Mouse (Mus musculus) brain, embryonic 18.5 days (tissue): Measurements from ENCODE around the gene Dnm1.
A peak's percentile ranks its signal among the peaks of the same experiment; 100 is the strongest.
"Not testable (repeated sequence)": the region's sequence is repeated elsewhere in the genome, so short reads cannot be mapped to it uniquely, and the experiment has no call there.

Source experiments
- DNase-seq: peaks from one replicate; pipeline ENCODE4 v3.0.0-alpha.2; 2012; ENCODE audit warnings: low read depth, low spot score

Gene Dnm1

GRCm38 (mm10) chr2:32314831-32315230, 38.3 kb downstream of the Dnm1 start:
- DNase-seq, result no peak

- DNase-seq, result no peak
These were observed 40.7 kb downstream of the Dnm1 start for GRCm38 (mm10) chr2:32312318-32312964.

- no peak for DNase-seq
These were observed 41.5 kb downstream of the Dnm1 start for GRCm38 (mm10) chr2:32311443-32312317.

- DNase-seq, result no peak
These were observed 42.9 kb downstream of the Dnm1 start for GRCm38 (mm10) chr2:32310096-32310845.

GRCm38 (mm10) chr2:32308870-32309568, 44.1 kb downstream of the Dnm1 start:
- DNase-seq, result no peak

GRCm38 (mm10) chr2:32307941-32308760, 45.0 kb downstream of the Dnm1 start:
- DNase-seq, result no peak

- no peak for DNase-seq
These were observed 45.8 kb downstream of the Dnm1 start for GRCm38 (mm10) chr2:32307247-32307798.

- no peak for DNase-seq
These were observed 47.0 kb downstream of the Dnm1 start for GRCm38 (mm10) chr2:32306176-32306575.

- DNase-seq, result no peak
These were observed 47.5 kb downstream of the Dnm1 start for GRCm38 (mm10) chr2:32305668-32306067.

- no peak for DNase-seq
These were observed 48.8 kb downstream of the Dnm1 start for GRCm38 (mm10) chr2:32304145-32304832.

- no peak for DNase-seq
These were observed 50.2 kb downstream of the Dnm1 start for GRCm38 (mm10) chr2:32302952-32303351.

- DNase-seq, result no peak
These were observed 53.7 kb downstream of the Dnm1 start for GRCm38 (mm10) chr2:32299469-32299868.

- DNase-seq, result not testable (repeated sequence)
These were observed 57.3 kb downstream of the Dnm1 start for GRCm38 (mm10) chr2:32295842-32296241.

- no peak for DNase-seq
These were observed 57.9 kb downstream of the Dnm1 start for GRCm38 (mm10) chr2:32295285-32295684.

GRCm38 (mm10) chr2:32294348-32294747, 58.8 kb downstream of the Dnm1 start:
- no peak for DNase-seq

GRCm38 (mm10) chr2:32289578-32289977, 63.6 kb downstream of the Dnm1 start:
- DNase-seq, result no peak

- no peak for DNase-seq
These were observed 64.7 kb downstream of the Dnm1 start for GRCm38 (mm10) chr2:32288371-32288931.

- DNase-seq, result peak; percentile 99
These were observed 65.2 kb downstream of the Dnm1 start, which contains the start of gene Swi5 for GRCm38 (mm10) chr2:32287923-32288367. TSS of gene Swi5 (minus strand) at chr2:32288075.

- DNase-seq, result no peak
These were observed 65.8 kb downstream of the Dnm1 start, which contains the start of gene Golga2 for GRCm38 (mm10) chr2:32287334-32287840. TSS of gene Golga2 (plus strand) at chr2:32287384.
